8 mouse cellular contexts compared by ENCODE assay signal in genomic region chr13:48731046-48731996, GRCm38 (mm10).
DNase-seq lines count a peak whose midpoint lies in the region; ATAC-seq lines count a peak whose summit lies in the region.

No protein-coding gene starts in this region.

- H3K4me2 ChIP-seq in limb, embryonic 12.5 days = peak overlapping the region; percentile 60
- H3K4me2 ChIP-seq in midbrain, embryonic 16.5 days (ENCODE audit: low read length) = peak overlapping the region; percentile 64

- peaks cover 42% of the 10 kb centered on the region for H3K4me1 ChIP-seq in limb, embryonic 12.5 days (replicated peaks)
- H3K4me1 ChIP-seq in midbrain, embryonic 16.5 days (ENCODE audit: control insufficient read depth, insufficient read depth, low read length) = peaks cover 11% of the 10 kb centered on the region

- H3K9ac ChIP-seq in limb, embryonic 12.5 days (replicated peaks) = 0 out of 2 replicates have a peak overlapping the region, but pooled peaks have one; percentile 34
- H3K9ac ChIP-seq in midbrain, embryonic 16.5 days (ENCODE audit: low read depth, low read length) = peak overlapping the region; percentile 17; the same call in 1 of the 2 replicates

- intact Hi-C loops in left cerebral cortex, postnatal 10 days (cut with DNase I) = no loop called here

- H3K27ac ChIP-seq in limb, embryonic 12.5 days = no peak overlapping the region
- no peak overlapping the region for H3K27ac ChIP-seq in midbrain, embryonic 16.5 days (ENCODE audit: low read length)

- no peaks in the 10 kb centered on the region for H3K9me3 ChIP-seq in limb, embryonic 12.5 days
- H3K9me3 ChIP-seq in midbrain, embryonic 16.5 days (replicated peaks; ENCODE audit: control insufficient read depth, low read length, poor library complexity, severe bottlenecking) = no peaks in the 10 kb centered on the region

- H3K36me3 ChIP-seq in limb, embryonic 12.5 days = no peaks in the 10 kb centered on the region
- no peaks in the 10 kb centered on the region for H3K36me3 ChIP-seq in midbrain, embryonic 16.5 days (ENCODE audit: control insufficient read depth, insufficient read depth, low read length)

- peak; percentile 5 for DNase-seq in cerebellum, adult 9-11 months
- DNase-seq in cerebellum, adult 8-10 months = no peak
- peak; percentile 15 for DNase-seq in R1 (ENCODE audit: low read depth, low spot score)
- no peak for DNase-seq in left cerebral cortex, postnatal 10 days (ENCODE audit: extremely low spot score in 1 of 2, low spot score in 2 of 2)

- ATAC-seq in granulocyte monocyte progenitor cell, adult 5-6 weeks (replicated peaks; ENCODE audit: poor library complexity, severe bottlenecking) = peak; percentile 75
- ATAC-seq in limb, embryonic 12.5 days (ENCODE audit: insufficient number of reproducible peaks, insufficient read depth, low FRiP score, low TSS enrichment, low read depth) = peak; percentile 22; the same call in 1 of the 2 replicates
- ATAC-seq in midbrain, embryonic 16.5 days = 0 out of 2 replicates have a peak, but pooled peaks have one; percentile 14
- no peak for ATAC-seq in monocyte, adult 5-6 weeks (replicated peaks; ENCODE audit: insufficient number of reproducible peaks, low FRiP score, low TSS enrichment, poor library complexity, severe bottlenecking)

- 1% methylated on average over 44 of the region's 51 CpGs for WGBS in limb, embryonic 12.5 days
- WGBS in midbrain, embryonic 16.5 days = 2% methylated on average over 49 of the region's 51 CpGs

- peaks cover 95% of the 10 kb centered on the region for H3K27me3 ChIP-seq in limb, embryonic 12.5 days
- peaks cover 37% of the 10 kb centered on the region for H3K27me3 ChIP-seq in midbrain, embryonic 16.5 days (ENCODE audit: control insufficient read depth, insufficient read depth, low read depth, low read length)

- H3K4me3 ChIP-seq in limb, embryonic 12.5 days (replicated peaks) = peak overlapping the region; percentile 34
- H3K4me3 ChIP-seq in midbrain, embryonic 16.5 days (ENCODE audit: low read depth, low read length) = peak overlapping the region; percentile 28

Comparison
In these comparisons a context has a peak if more than half of its experiments do, and no peak if none do; other contexts are left out.
1. DNase-seq: peak in cerebellum, adult 9-11 months (single experiment) and R1 (single experiment); none in cerebellum, adult 8-10 months (single experiment) and left cerebral cortex, postnatal 10 days (0 of 2).